Mouse (Mus musculus) bone marrow, adult 2 months (tissue): ENCODE measurements around the gene Pard3. TPM values are rescaled to one million over a fixed set of nuclear protein-coding genes. Genes with fewer than 3 reads are reported as not detected.

Experiments used
- H3K27ac ChIP-seq: fragments of 200-500 bp; 2 replicates; pipeline ENCODE4 v1.5.1; 2012; ENCODE audit warnings: low read depth, mild to moderate bottlenecking, control low read depth, inconsistent platforms, low read length; ENCODE audit not compliant: control insufficient read depth, poor library complexity, insufficient read depth
- H3K4me1 ChIP-seq: fragments of 200-500 bp; 2 replicates; pipeline ENCODE4 v1.6.1; 2011; ENCODE audit warnings: low read length; ENCODE audit not compliant: control insufficient read depth, insufficient read depth
- H3K4me3 ChIP-seq: fragments of 200-500 bp; replicated peaks from 2 replicates; pipeline ENCODE3; 2011; ENCODE audit warnings: mild to moderate bottlenecking, low read depth, low read length, control low read depth; ENCODE audit not compliant: control insufficient read depth
- CTCF ChIP-seq: fragments of 200-500 bp; IDR thresholded peaks from 2 replicates; pipeline ENCODE4 v1.5.1; 2011; ENCODE audit warnings: low read length, control low read depth; ENCODE audit not compliant: control insufficient read depth, insufficient read depth
- POLR2A ChIP-seq: fragments of 200-500 bp; IDR thresholded peaks from 2 replicates; pipeline ENCODE4 v1.6.1; 2011; ENCODE audit warnings: low read depth, mild to moderate bottlenecking, control low read depth, low read length, borderline replicate concordance; ENCODE audit not compliant: control insufficient read depth
- WGBS: fragments of 180-500 bp; shearing (Covaris S2); methylation state at CpG from one replicate; pipeline ENCODE4 v1.1.7; 2018; 5-methylcytosine and 5-hydroxymethylcytosine counted together
- polyA plus RNA-seq: library from polyadenylated mRNA; stranded (reverse); fragments of >200 nt; gene quantifications from 2 replicates; pipeline ENCODE4 v1.2.4, GENCODE M21; 2011; ENCODE audit warnings: low replicate concordance; ENCODE audit not compliant: missing spikeins, insufficient read depth, insufficient read length

Pard3 gene
- 2.3 and 3.8 TPM in 2 replicates for polyA plus RNA-seq

GRCm38 (mm10) chr8:127063551-127064360 is at the start of gene Pard3:
Gene Pard3, plus strand, starts transcription at chr8:127063893.
- no peak for TF ChIP-seq CTCF
- no peak for TF ChIP-seq POLR2A
- Histone ChIP-seq H3K4me3 (peak within 1 kb of the TSS; percentile 31), H3K27ac (no peak within 1 kb of the TSS; the same call in 1 of the 2 replicates), H3K4me1 (no peaks in the 10 kb centered on the region)
- 2% methylated on average over 98 of the region's 98 CpGs for WGBS

GRCm38 (mm10) chr8:127021830-127022229 is 41.9 kb upstream of the Pard3 start:
- no peak overlapping the region for H3K27ac ChIP-seq
- 85% methylated on average over 1 of the region's 1 CpGs for WGBS
- TF ChIP-seq CTCF (no peak), POLR2A (no peak)
- no peaks in the 10 kb centered on the region for H3K4me1 ChIP-seq
- H3K4me3 ChIP-seq = no peak overlapping the region

GRCm38 (mm10) chr8:127025256-127025717 is 38.4 kb upstream of the Pard3 start:
- Histone ChIP-seq H3K4me3 (no peak overlapping the region), H3K4me1 (no peaks in the 10 kb centered on the region), H3K27ac (no peak overlapping the region)
- WGBS = 81% methylated on average over 11 of the region's 11 CpGs
- no peak for TF ChIP-seq CTCF

- TF ChIP-seq CTCF (no peak), POLR2A (no peak)
- WGBS = 66% methylated on average over 11 of the region's 11 CpGs
- Histone ChIP-seq H3K4me3 (no peak overlapping the region), H3K27ac (no peak overlapping the region), H3K4me1 (no peaks in the 10 kb centered on the region)
Observed at GRCm38 (mm10) chr8:127025775-127026174, 37.9 kb upstream of the Pard3 start.

- TF ChIP-seq POLR2A = no peak
- TF ChIP-seq CTCF = no peak
- WGBS = 69% methylated on average over 5 of the region's 5 CpGs
- Histone ChIP-seq H3K4me3 (no peak overlapping the region), H3K27ac (no peak overlapping the region), H3K4me1 (no peaks in the 10 kb centered on the region)
Observed at GRCm38 (mm10) chr8:127031476-127031875, 32.2 kb upstream of the Pard3 start.

- TF ChIP-seq CTCF (no peak), POLR2A (no peak)
- H3K27ac ChIP-seq = no peak overlapping the region
- H3K4me3 ChIP-seq = no peak overlapping the region
- no peaks in the 10 kb centered on the region for H3K4me1 ChIP-seq
- 71% methylated on average over 4 of the region's 4 CpGs for WGBS
Observed at GRCm38 (mm10) chr8:127038928-127039327, 24.8 kb upstream of the Pard3 start.

- H3K27ac ChIP-seq = no peak overlapping the region
- 52% methylated on average over 5 of the region's 5 CpGs for WGBS
- TF ChIP-seq POLR2A (no peak), CTCF (no peak)
- H3K4me1 ChIP-seq = no peaks in the 10 kb centered on the region
- no peak overlapping the region for H3K4me3 ChIP-seq
Observed at GRCm38 (mm10) chr8:127049996-127050395, 13.7 kb upstream of the Pard3 start.

- no peak overlapping the region for H3K4me3 ChIP-seq
- no peaks in the 10 kb centered on the region for H3K4me1 ChIP-seq
- 18% methylated on average over 10 of the region's 10 CpGs for WGBS
- no peak overlapping the region for H3K27ac ChIP-seq
- no peak for TF ChIP-seq POLR2A
- TF ChIP-seq CTCF = no peak
Observed at GRCm38 (mm10) chr8:127052132-127052531, 11.6 kb upstream of the Pard3 start.

GRCm38 (mm10) chr8:127055081-127055480 is 8.6 kb upstream of the Pard3 start:
- Histone ChIP-seq H3K27ac (no peak overlapping the region), H3K4me3 (no peak overlapping the region), H3K4me1 (no peaks in the 10 kb centered on the region)
- 79% methylated on average over 4 of the region's 4 CpGs for WGBS
- TF ChIP-seq POLR2A (no peak), CTCF (no peak)
